Mouse (Mus musculus) adipocyte (in vitro differentiated cells): ENCODE measurements around the gene Zbtb1.
A peak's percentile ranks its signal among the peaks of the same experiment; 100 is the strongest.

Source experiments
- DNase-seq: peaks from one replicate; pipeline ENCODE4 v3.0.0-alpha.2; 2016; ENCODE audit warnings: low spot score

The Zbtb1 gene

DNA sequence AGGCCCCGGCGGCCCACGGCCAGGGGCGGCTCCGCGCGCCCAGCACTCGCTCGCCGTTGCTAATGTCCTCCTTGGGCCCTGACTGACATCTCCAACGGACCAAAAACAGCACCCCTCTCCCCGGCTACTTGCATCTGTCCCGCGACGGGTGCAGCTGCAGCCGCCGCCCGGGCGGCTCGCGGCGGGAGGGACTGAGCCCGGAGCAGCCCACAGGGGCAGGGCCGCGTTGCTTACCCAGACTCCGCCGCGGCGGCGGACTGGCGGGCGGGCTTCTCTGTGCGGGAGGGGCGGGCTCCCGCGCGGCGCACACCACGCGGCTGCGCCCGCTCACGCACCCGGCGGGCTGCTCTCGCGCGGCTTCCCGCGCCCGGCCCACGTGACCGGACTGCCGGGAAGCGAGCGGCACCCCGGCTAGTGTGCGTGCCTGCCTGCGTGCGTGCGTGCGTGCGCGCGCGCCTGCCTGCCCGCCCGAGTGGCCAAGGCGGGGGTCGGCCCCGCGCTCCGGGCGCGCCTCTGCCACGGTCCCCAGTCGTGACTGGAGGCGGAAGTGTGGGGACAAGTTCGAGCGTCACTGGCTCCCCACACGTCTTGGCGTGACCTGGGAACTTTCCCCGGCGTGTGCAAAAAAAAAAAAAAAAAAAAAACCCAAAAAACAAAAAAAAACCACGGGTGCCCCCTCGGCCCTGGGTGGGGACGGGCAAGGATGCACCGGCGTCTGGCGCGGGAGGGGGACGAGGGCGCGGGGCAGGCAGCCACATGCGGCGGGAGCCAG is 674 bp upstream of the Zbtb1 start, which contains the start of gene Zbtb25:
TSS of gene Zbtb25 (minus strand) at position 397 of the 772 bp plus-strand sequence.
- DNase-seq: peak; percentile 74

DNA sequence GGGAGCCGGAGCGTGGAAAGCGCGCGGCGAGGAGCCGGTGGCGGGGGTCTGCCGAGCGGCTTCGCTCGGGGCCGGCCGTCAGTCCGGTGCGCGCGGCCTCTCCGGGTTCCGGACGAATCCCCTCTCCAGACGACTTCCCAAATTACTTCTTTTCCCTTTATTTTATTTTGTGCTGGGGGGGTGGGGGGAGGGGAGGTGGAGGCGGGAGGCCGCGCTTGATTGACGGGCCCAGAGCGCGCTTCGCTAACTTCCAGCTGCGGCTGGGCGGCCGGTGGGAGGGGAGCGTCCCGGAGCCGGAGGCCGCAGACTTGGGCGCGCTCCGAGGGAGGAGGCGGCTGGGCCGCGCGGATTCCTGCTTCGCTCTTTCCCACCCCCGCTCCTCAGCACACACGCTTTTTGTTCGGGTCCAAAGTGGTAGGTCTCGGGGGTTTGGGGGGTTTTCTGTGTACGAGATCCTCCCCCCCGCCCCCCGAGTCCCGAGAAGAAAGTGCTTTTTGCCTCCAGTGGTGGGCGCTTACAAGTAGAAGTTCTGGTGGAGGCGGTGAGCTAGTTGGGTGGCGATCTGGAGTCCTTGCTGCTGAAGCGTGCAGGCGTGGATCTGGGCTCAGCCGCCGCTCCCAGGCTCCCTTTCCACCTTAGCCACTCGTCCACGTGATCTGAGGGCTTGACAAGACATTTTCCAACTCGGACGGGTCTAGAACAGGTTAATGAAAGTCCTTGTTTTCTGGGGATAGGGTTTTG is 935 bp downstream of the Zbtb1 start:
- peak; percentile 79 for DNase-seq

DNA sequence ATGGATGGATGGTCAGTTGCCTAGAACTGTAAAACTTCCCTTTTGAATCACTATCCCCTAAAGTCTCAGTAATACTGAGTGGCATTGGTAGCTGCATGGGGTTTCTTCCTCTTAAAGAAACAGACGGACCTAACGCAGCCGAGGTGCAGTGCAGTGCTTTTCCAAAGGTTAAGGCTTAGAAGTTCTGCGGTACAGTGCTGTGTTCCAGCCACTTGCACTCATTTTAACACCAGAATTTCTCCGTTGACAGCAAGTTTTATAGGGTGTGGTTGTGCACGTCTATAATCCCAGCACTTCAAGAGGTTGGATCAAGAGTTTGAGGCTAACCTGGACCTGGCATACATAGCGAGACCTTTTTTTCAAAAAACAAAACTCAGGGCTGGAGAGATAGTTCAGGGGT is 2.0 kb downstream of the Zbtb1 start:
- DNase-seq: no peak

DNA sequence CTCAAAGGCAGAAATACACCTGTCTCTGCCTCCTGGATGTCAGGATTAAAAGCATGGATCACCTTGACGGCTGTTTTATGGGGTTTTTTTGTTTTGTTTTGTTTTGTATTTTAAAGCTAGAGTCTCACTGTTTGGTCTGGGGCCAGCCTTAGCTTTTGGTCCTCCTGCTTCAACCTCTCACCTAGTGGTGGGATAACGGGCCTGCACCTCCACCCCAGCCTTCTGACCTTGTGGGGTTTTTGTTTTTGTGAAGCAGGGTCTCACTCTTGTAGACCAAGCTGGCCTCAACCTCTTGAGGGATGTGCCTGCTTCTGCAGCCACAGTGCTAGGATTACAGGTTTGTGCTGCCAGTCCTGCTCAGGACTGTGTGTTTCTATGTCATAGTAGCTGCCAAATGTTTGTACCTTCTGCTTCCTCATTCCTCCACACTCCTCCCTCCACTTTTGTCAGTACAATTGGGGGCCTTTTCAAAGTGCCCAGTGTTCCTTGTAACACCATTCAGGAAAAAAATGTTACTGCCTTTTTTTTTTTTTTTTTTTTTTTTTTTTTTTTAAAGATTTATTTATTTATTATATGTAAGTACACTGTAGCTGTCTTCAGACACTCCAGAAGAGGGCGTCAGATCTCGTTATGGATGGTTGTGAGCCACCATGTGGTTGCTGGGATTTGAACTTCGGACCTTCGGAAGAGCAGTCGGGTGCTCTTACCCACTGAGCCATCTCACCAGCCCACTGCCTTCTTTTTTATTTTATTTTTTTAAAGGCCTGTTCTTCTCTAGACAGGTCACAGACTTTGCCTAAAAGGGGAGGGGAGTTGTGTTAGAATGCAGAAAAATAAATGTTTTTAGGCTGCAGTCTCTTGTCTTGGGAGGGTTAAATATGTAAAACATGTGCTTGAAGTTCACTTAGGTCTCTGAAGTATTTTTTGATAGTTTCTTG is 3.1 kb downstream of the Zbtb1 start:
- DNase-seq: no peak

DNA sequence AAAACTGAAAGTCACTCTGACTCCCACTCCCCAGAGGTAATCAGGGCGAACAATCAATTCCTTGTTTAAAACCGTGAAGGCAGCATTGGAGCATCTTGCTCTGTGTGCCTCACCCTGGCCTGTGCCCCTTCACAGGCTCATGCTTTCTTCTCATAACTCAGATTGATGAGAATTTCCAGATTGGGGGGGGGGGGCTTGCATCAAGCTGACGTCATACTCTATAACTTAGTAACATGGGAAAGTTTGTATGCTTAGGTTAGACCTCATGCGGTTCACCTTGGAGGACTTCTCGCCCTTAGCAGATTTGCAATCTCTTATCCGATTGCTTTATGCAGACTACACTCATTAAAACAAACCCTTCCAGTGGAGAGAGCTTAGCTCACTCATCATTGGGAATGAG is 3.9 kb downstream of the Zbtb1 start:
- DNase-seq: no peak

DNA sequence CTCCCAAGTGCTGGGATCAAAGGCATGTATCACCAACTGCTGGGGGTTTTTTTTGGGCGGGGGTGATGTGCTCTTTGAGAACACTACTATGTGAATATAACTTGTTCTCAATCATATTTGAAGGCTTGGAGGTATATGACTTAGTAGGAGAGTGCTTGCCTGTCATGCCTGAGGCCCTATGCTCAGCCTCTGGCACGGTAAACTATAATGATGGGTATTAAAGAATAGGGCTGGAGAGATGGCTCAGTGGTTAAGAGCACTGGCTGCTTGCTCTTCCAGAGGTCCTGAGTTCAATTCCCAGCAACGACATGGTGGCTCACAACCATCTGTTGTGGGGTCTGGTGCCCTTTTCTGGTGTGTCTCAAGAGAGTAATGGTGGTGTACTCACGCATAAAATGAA is 4.8 kb downstream of the Zbtb1 start:
- DNase-seq: no peak

DNA sequence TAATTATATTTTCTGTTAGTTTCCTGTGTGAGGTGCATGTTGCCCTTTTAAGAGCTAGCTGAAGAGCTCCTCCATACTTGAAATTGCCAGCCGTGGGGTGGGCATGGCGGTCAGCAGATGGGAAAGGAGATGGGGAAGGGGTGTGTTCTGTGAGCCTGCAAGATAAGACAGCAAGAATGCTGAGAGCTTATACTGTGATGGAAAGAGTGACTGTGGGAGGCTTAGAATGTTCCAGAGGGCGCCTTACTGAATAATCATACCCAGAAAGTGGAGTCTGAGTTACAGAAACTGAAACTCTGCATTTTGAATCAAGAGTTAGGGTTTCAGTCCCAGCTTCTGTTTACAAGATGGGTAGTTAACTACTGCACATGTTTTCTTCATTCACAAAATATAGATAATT is 5.4 kb downstream of the Zbtb1 start:
- DNase-seq: no peak

DNA sequence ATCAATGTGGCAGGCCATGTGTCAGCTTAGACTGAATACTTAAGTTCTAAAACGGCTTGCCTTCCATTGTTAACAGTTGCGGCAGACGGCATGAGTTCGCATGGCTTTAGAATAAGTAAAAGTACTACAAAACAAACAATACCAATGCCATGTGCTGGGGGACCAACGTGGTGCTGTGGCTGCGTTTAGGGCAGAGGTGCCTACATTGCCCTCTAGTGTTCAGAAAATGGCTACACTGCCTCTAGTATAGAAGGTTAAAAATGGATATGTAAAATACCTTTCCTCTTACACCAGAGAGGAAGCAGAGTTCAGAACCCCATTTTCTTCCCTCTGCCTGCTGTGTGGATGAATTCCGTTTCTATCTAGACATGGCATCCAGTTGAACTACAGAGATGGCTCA is 6.6 kb downstream of the Zbtb1 start:
- DNase-seq: no peak

DNA sequence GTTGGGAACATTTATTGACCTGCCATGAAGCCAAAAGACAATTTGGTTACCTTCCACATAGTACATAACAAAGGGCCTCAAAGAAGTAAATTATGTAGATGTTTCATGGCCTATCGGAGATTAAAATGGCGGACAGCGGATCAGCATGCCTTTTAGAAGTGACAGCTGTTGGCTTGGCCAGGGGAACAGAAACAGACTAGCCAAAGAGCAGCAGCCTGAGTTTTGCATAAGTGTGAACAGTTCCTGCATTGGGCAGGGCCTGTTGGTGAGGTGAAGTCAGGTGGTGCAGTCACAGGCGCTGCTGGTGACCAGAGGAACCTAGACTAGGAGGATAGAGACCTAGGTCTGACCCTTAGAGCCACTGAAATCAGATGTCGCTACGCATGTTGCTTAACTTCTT is 7.0 kb downstream of the Zbtb1 start:
- DNase-seq: no peak

DNA sequence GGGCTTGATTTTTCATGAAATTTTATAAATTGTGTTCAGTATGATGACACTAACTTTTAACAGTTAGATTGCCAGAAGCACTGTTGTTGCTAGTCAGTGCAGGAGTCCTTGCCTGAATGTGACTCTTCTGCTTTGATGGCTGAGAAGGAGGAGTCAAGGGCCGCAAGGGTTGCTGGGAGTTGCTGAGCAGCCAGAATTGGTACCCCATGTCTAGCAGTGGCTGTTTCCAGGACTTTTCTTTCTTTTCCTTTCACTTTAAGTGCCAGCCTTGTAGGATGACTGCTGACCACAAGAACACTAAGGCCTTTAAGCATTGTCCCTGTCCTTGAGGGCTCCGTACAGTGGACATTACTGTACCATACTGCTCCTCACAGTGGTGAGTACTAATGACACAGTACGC is 7.7 kb downstream of the Zbtb1 start:
- no peak for DNase-seq

DNA sequence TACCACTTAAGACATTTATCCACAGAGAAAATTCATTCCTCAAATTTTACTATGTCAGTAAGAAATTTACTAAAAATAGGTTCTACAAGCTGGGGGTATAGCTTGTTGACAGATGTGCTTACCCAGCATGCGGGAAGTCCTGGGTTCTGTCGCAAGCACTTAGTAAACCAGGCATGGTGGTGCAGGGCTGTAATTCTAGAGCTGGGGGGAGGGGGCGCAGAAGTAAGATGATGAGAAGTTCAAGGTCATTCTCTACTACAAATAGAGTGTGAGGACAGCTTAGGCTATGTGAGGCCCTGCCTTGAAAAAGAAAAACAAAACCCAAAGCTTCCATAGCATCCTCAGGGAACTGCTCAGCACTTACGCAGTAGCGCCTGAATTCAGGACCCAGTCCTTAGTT is 8.5 kb downstream of the Zbtb1 start:
- no peak for DNase-seq

DNA sequence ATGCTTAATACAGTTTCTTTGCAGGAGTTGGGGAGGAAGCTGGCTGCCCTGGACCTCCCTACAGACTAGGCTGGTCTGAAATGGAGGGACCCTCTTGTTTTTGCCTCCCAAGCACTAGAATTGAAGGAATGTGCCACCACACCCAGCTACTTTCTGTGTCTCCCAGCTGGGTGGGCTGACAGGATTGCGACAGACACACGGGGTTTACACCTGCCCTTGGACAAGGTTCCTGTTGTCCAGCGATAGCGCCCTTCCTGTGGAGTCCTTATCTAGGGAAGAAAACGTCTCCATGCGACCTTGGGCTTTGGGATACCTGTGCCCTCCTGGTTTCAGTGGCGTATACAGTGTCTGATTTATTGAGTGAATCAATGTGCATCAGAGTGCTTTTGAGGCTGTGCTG is 10.1 kb downstream of the Zbtb1 start:
- no peak for DNase-seq

DNA sequence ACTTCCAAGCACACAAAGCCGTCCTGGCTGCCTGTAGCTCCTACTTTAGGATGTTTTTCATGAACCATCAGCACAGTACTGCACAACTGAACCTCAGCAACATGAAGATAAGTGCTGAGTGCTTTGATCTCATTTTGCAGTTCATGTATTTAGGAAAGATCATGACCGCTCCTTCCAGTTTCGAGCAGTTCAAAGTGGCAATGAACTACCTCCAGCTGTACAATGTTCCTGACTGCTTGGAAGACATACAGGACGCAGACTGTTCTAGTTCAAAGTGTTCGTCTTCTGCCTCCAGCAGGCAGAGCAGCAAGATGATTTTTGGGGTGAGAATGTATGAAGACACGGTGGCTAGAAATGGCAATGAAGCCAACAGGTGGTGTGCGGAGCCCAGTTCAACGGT is 15.3 kb downstream of the Zbtb1 start:
- DNase-seq: no peak

DNA sequence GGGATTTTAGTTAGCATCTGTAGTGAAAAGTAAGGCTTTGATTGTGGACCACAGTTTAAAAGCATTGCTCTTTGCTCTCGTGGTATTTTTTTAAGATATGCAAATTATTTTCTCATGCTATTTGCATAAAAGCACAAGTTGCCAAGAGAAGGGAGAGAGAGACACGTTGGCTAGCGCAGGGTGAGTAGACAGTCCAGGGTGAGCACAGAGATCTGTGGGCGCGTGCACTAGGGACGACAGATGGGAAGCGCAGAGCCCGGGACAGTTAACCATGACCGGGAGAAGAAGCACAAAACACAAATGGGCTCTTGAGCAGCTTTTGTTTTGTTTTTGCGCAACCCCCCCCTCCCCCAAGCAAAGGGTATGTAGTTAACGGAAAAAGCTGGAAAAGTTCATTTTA is 18.7 kb downstream of the Zbtb1 start:
- DNase-seq: no peak

DNA sequence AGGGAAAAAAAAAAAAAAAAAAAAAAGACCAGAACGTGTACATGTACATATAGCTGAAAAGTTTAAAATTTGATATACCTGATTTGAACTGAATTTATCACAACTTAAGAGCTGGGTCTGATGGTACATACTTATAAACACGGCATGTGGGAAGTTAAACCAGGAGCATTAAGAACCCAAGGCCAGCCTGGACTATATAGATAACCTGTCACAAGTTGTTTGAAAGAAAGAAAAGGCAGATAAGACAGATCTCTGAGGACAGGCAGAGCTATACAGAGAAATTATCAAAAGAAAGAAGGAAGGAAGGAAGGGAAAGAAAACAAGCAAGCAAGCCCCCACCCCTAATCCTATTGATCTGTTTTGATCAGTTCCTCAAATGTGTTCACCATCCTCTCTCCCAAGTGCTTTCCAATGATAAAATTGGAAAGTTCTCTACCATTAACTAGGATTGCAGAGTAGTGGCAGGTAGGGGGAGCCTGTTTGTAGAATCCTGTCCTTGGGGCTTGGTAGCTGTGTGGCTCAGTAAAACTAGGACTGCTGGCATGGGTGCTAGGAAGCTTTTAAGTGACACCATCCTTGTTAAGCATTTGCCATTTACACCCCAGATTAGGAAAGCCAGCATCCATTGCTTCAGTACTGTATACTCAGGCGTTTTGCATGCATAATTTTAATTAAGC is 21.7 kb downstream of the Zbtb1 start:
- no peak for DNase-seq

DNA sequence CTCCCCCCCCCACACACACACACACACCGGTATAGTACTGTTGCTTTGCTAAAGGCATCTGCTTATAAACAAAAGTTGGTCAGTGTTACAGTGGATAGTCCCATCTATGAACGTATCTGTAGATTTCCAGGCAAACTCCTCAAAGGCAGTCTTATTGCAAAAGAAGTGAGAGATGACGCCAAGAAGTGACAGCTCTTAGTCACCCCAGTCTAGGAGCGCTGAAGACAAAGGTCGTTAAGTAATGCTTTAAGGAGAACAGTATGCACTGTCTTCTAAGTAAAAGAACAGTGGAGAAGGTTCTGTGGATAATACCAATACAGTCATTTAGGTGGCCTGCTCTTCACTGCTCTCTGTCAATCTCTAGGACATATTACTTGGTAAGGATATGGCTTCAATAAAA is 22.9 kb downstream of the Zbtb1 start:
- DNase-seq: peak; percentile 74

DNA sequence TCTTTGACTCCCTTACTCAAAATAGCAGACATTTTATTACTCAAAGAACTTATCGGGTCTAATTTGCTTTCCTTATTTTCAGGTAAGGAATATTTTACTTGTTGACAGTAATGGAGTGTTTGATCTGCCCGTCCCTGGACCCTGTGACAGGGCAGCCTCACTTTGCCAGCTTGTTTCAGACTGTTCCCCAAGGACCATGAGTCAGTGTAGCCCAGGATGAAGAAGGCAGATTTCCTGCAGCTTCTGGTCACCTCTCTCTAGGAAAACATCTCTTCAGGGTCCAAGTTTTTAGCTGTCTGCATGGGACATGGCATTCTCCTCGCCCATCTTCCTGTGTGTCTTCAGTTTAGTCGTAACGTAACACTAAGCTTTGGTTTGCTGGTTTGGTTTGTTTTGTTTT is 27.2 kb downstream of the Zbtb1 start:
- DNase-seq: no peak

DNA sequence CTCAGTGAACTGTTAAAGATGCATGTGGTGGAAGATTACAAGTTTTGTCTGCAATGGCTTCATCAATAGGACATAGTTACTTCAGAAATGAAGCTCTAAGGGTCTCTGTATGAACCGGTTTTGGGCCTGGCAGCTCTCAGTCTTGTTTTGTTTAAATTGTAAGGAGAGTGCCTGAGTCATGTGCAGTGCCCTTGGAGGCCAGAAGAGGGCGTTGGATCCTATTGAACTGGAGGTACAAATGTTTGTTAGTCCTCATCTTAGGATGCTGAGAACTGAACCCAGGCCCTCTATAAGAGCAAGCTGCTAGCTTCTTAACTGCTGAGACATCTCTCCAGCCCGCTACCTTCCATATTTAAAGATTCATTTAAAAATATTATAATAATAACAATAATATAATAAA is 31.6 kb downstream of the Zbtb1 start:
- no peak for DNase-seq

DNA sequence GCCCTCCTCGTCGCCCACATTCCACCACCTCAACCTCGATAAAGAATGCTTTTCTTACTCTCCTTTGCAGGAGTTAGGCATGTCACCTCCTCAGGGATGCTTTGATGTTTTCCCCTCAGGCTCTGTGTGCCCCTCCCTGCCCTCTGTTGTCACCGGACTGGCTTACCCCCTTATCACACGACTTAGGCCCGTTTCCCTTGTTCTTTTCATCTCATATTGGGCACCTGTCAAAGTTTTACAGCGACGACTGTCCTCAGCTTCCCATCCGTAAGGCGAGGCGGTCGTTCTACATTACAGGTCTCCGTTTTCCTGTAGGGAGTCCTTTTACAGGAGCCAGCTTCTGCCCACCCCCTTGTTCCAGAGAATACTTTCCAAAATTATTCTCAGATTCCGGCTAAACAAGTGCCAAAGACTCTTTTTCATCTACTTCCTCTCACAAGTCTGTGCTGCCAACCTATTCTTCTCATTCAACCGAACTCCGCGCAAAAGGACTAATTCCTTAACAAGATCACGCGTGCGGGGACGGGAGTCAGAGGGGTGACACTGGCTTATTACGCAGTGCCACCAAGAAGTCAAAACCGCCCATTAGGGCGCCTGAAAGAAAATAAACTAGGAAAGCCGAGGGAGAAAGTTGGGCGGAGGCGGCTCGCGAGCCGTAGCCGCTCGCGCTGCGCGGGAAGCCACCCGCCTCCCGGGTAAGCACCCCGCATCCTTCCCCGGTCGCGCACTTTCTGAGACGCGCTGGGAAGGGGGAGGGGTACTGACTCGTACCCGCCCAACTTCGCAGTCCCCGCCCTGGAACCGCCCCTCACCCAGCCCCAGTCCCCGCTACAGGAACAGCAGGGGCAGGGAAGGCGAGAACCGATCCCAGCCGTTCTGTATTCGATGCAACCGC is 33.2 kb downstream of the Zbtb1 start:
- DNase-seq: no peak

DNA sequence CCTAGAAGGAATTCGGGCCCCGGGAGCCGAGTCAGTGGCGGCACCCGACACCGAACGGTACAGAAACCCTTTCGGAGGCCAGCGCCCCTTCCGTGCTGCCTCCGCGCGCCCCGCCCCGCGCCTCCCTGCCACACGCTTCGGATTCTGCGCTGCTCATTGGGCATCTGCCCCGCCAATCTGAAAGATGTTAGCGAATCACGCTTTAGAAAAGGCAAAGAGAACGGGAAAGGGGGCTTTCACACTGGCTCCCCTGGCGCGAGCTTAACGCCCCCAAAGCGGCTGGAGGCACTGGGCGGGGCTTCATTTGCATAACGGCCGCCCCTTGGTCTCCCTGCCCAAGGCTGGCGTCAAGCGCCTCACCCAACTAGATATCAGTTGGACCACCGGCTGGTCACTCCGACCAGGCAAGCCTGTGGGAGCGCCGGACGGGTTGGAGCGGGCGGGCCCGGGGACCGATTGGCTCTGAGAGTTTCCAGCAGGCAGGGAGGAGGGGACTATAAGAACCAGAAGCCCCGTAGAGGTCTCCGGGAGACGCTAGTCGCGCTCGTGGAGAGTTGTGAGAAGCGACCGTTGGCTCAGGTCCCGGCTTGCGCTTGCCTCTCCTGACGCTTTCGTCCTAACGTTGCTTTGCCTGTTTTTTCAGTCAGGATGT is 33.9 kb downstream of the Zbtb1 start, which contains the start of gene Hspa2:
TSS of gene Hspa2 (plus strand) at position 291 of the 652 bp plus-strand sequence.
- DNase-seq: peak; percentile 97
